Mouse (Mus musculus): ENCODE results near the gene Ism1. TPM values are rescaled to one million over a fixed set of nuclear protein-coding genes. Genes with fewer than 3 reads are reported as not detected.

Ism1 gene
- polyA plus RNA-seq, 1 experiment from 2014 or later, result 7.5 TPM

DNA sequence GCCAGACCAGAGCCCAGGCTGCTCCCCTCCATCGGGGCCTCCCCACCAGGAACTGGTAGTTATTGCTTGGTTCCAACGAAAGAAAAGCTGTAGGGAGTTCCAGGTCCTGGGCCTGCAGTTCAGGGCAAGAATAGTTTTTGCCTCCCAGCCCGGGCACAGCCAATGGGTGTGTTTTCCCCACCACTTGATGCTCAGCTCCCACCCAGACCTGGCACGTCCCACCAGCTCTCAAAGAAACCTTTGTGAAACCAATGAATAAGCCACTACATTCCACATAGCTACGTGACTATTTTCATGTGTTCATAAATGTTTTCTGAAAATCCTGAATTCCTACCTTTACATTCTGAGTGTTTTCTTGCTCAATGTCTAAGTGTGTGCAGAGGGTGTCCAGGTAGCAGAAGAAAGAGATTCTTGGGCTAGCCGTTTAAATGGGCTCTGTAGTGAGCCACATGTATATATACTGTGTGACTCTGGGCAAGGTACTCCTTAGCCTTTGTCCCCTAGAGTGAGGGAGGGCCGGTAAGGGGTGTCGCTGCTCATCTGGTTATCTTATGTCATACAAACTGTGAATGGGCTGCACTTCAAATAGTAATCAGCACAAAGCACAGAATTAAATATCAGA, 97.1 kb downstream of the Ism1 start:
- H3K27ac ChIP-seq, result no peak overlapping the region
- H3K27me3 ChIP-seq, result no peaks in the 10 kb centered on the region
- WGBS, result 62% methylated on average over 8 of the region's 8 CpGs
- no peak overlapping the region for H3K4me2 ChIP-seq
- no peaks in the 10 kb centered on the region for H3K36me3 ChIP-seq
- H3K9me3 ChIP-seq, result no peaks in the 10 kb centered on the region
- no peaks in the 10 kb centered on the region for H3K4me1 ChIP-seq
- no peak overlapping the region for H3K9ac ChIP-seq
- no peak overlapping the region for H3K4me3 ChIP-seq
- ATAC-seq (ENCODE audit: insufficient number of reproducible peaks, low FRiP score, low TSS enrichment, low read depth), result peak; percentile 44; the same call in 1 of the 2 replicates

- Histone ChIP-seq H3K27ac (no peak overlapping the region), H3K9ac (no peak overlapping the region), H3K4me3 (no peak overlapping the region), H3K27me3 (no peaks in the 10 kb centered on the region), H3K4me1 (no peaks in the 10 kb centered on the region), H3K9me3 (no peaks in the 10 kb centered on the region), H3K36me3 (no peaks in the 10 kb centered on the region), H3K4me2 (no peak overlapping the region)
- no peak for ATAC-seq (ENCODE audit: insufficient number of reproducible peaks, low FRiP score, low TSS enrichment, low read depth)
- 3% methylated on average over 1 of the region's 1 CpGs for WGBS
These were observed 98.7 kb downstream of the Ism1 start for GRCm38 (mm10) chr2:139776644-139777043.

- no peaks in the 10 kb centered on the region for H3K4me1 ChIP-seq
- ATAC-seq (ENCODE audit: insufficient number of reproducible peaks, low FRiP score, low TSS enrichment, low read depth), result no peak
- no peaks in the 10 kb centered on the region for H3K36me3 ChIP-seq
- H3K27ac ChIP-seq, result no peak overlapping the region
- WGBS, result 36% methylated on average over 3 of the region's 3 CpGs
- H3K9ac ChIP-seq, result no peak overlapping the region
- no peaks in the 10 kb centered on the region for H3K27me3 ChIP-seq
- H3K9me3 ChIP-seq, result no peaks in the 10 kb centered on the region
- no peak overlapping the region for H3K4me3 ChIP-seq
- H3K4me2 ChIP-seq, result no peak overlapping the region
These were observed 100.3 kb downstream of the Ism1 start for GRCm38 (mm10) chr2:139778283-139778682.

DNA sequence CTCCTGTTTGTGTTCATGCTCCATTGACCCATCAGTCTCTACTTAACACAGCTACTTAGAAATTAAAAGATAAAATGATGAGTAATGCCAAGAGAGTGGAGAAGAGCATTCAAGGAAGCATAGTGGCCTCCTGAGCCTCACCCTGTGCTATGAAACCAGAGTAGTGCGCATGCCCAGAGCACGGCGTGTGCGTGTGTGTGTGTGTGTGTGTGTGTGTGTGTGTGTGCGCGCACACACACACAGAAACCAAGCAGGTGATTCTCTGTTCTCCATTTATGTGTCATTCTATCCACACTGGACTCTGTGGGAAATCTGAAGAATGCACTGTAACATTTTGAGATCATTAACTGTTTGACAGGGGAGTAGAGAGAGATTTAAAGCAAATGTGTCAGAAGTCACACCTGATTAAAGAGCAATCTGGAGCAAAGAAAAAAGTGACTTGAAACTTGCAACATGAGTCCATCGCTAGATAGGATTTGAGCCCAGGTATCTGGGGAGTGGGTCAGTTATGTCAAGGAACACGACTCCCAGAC, 105.4 kb downstream of the Ism1 start:
- no peak overlapping the region for H3K9ac ChIP-seq
- WGBS, result 84% methylated on average over 8 of the region's 8 CpGs
- no peak overlapping the region for H3K4me2 ChIP-seq
- H3K4me1 ChIP-seq, result no peaks in the 10 kb centered on the region
- H3K27ac ChIP-seq, result no peak overlapping the region
- H3K36me3 ChIP-seq, result no peaks in the 10 kb centered on the region
- H3K4me3 ChIP-seq, result no peak overlapping the region
- ATAC-seq (ENCODE audit: insufficient number of reproducible peaks, low FRiP score, low TSS enrichment, low read depth), result no peak
- H3K9me3 ChIP-seq, result no peaks in the 10 kb centered on the region
- no peaks in the 10 kb centered on the region for H3K27me3 ChIP-seq

DNA sequence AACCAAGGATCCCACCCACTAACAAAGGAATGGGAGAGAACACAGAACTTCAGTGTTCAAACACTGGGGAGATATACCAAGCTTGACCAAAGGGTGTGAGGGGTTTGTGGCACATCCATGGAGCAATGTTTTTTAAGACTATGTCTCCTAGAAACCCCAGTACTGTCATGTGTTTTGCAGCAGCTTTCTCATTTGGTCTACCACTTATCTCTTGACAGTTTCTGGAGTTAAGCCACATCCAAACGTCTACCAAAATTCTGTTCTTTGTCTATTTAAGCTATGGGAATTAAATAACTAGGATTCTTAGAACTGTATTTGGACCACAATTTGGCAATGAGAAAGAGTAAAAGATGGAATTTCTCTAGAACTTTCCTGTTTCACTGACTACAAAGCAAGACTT, 106.5 kb downstream of the Ism1 start:
- no peaks in the 10 kb centered on the region for H3K4me1 ChIP-seq
- no peak overlapping the region for H3K27ac ChIP-seq
- H3K4me2 ChIP-seq, result no peak overlapping the region
- H3K9ac ChIP-seq, result no peak overlapping the region
- 70% methylated on average over 1 of the region's 1 CpGs for WGBS
- H3K27me3 ChIP-seq, result no peaks in the 10 kb centered on the region
- H3K9me3 ChIP-seq, result no peaks in the 10 kb centered on the region
- no peak for ATAC-seq (ENCODE audit: insufficient number of reproducible peaks, low FRiP score, low TSS enrichment, low read depth)
- no peak overlapping the region for H3K4me3 ChIP-seq
- H3K36me3 ChIP-seq, result no peaks in the 10 kb centered on the region

GRCm38 (mm10) chr2:139784946-139785345, 107.0 kb downstream of the Ism1 start:
- Histone ChIP-seq H3K27ac (no peak overlapping the region), H3K36me3 (no peaks in the 10 kb centered on the region), H3K4me1 (no peaks in the 10 kb centered on the region), H3K27me3 (no peaks in the 10 kb centered on the region), H3K9me3 (no peaks in the 10 kb centered on the region), H3K4me3 (no peak overlapping the region), H3K9ac (no peak overlapping the region), H3K4me2 (no peak overlapping the region)
- WGBS, result 70% methylated on average over 2 of the region's 2 CpGs
- no peak for ATAC-seq (ENCODE audit: insufficient number of reproducible peaks, low FRiP score, low TSS enrichment, low read depth)

DNA sequence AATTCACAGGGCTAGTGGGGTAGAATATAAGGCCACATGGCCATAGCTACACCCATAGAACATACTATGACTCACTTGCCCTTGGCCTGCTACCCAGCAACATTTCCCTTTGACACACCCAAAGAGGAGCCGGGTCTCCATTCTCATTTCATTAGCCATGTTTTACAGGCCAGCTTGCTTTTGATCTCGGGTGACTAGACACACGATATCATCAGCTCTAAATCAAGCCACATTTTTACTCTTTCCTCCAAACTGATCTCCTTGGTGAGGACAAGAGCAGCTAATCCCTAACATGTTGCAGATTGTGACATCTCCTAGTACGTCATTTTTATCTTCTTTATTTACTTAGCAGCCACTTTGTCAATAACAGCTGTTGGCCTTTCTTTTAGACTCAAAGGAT, 110.7 kb downstream of the Ism1 start:
- H3K27ac ChIP-seq, result no peak overlapping the region
- WGBS, result 46% methylated on average over 4 of the region's 4 CpGs
- ATAC-seq (ENCODE audit: insufficient number of reproducible peaks, low FRiP score, low TSS enrichment, low read depth), result no peak

DNA sequence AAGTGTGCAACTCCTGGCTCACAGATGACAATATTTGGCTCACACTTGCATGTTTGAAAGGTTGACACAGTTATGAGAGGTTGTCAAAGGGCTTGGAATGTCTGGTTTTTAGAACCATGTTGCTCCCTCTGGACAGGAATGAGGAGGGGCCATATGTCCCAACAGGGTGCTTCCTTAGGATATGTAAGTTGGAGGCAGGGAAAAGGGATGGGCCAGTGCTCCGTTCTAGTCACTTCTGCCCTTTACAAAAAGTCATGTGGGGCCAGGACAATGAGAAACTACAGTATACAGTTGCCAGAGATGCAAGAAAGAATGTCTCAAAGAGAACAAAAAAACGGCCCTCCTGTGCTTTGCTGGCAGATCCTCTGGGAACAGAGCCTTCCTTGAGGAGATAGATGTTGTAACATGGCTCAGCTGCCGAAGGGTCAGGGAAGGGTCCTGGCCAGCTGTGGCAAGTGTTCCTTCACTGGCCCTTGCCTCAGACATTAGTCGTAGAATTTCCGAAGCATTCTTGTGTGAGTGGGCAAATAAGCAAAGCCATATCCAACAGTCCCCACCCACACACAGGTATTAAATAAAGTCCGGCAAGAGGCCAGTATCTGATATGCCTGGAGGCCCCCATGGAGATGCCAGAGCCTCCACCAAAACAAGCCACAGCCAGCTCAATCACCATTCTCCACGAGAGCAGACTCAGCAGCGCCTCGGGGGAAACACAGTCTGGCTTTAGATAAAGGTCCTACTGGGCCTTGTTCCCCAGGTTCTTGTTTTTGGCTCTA, 114.6 kb downstream of the Ism1 start:
- H3K27me3 ChIP-seq, result no peaks in the 10 kb centered on the region
- 69% methylated on average over 9 of the region's 9 CpGs for WGBS
- no peak overlapping the region for H3K4me3 ChIP-seq
- H3K9ac ChIP-seq, result no peak overlapping the region
- no peaks in the 10 kb centered on the region for H3K4me1 ChIP-seq
- no peaks in the 10 kb centered on the region for H3K36me3 ChIP-seq
- no peak for ATAC-seq (ENCODE audit: insufficient number of reproducible peaks, low FRiP score, low TSS enrichment, low read depth)
- H3K9me3 ChIP-seq, result no peaks in the 10 kb centered on the region
- H3K27ac ChIP-seq, result no peak overlapping the region
- no peak overlapping the region for H3K4me2 ChIP-seq

More for the DNA sequence above, 110.7 kb downstream of the Ism1 start:
- Histone ChIP-seq H3K4me1 (no peaks in the 10 kb centered on the region), H3K27me3 (no peaks in the 10 kb centered on the region), H3K9me3 (no peaks in the 10 kb centered on the region), H3K4me3 (no peak overlapping the region), H3K9ac (no peak overlapping the region), H3K36me3 (no peaks in the 10 kb centered on the region), H3K4me2 (no peak overlapping the region)

- peak; percentile 76 for ATAC-seq (ENCODE audit: insufficient number of reproducible peaks, low FRiP score, low TSS enrichment, low read depth)
- H3K4me3 ChIP-seq, result no peak overlapping the region
These were observed 126.1 kb downstream of the Ism1 start for GRCm38 (mm10) chr2:139804041-139804440.

GRCm38 (mm10) chr2:139807887-139808286, 129.9 kb downstream of the Ism1 start:
- Histone ChIP-seq H3K27me3 (no peaks in the 10 kb centered on the region), H3K4me2 (no peak overlapping the region), H3K4me1 (0 out of 2 replicates have a peak, but pooled peaks cover 3% of the 10 kb centered on the region), H3K36me3 (no peaks in the 10 kb centered on the region), H3K9ac (no peak overlapping the region), H3K4me3 (no peak overlapping the region), H3K9me3 (no peaks in the 10 kb centered on the region), H3K27ac (no peak overlapping the region)
- WGBS, result 88% methylated on average over 6 of the region's 6 CpGs
- ATAC-seq (ENCODE audit: insufficient number of reproducible peaks, low FRiP score, low TSS enrichment, low read depth), result no peak

More at GRCm38 (mm10) chr2:139804041-139804440, 126.1 kb downstream of the Ism1 start:
- H3K9me3 ChIP-seq, result no peaks in the 10 kb centered on the region
- 43% methylated on average over 7 of the region's 7 CpGs for WGBS
- H3K27ac ChIP-seq, result peak overlapping the region; percentile 60
- H3K27me3 ChIP-seq, result no peaks in the 10 kb centered on the region
- H3K9ac ChIP-seq, result no peak overlapping the region
- H3K36me3 ChIP-seq, result no peaks in the 10 kb centered on the region
- H3K4me1 ChIP-seq, result 0 out of 2 replicates have a peak, but pooled peaks cover 3% of the 10 kb centered on the region
- H3K4me2 ChIP-seq, result no peak overlapping the region

Data from limb, embryonic 15.5 days (tissue).